ENCODE assay signal across 22 mouse cellular contexts in genomic region chr2:113820117-113820516, GRCm38 (mm10). TPM values are rescaled to one million over a fixed set of nuclear protein-coding genes. Genes with fewer than 3 reads are reported as not detected.
DNase-seq lines count a peak whose midpoint lies in the region; ATAC-seq lines count a peak whose summit lies in the region.
"Had no signal": no experiment of that assay in that cellular context is flagged by ENCODE, and none has a peak within 500 bp of the region (broad histone marks: within the 10 kb centered on the region; RNA-seq: fewer than 3 reads in every experiment).

No protein-coding gene starts in this region.

- peak; percentile 61 for ATAC-seq in granulocyte monocyte progenitor cell, adult 5-6 weeks (replicated peaks; ENCODE audit: poor library complexity, severe bottlenecking)
- 0 out of 2 replicates have a peak, but pooled peaks have one; percentile 45 for ATAC-seq in monocyte, adult 5-6 weeks (replicated peaks; ENCODE audit: insufficient number of reproducible peaks, low FRiP score, low TSS enrichment, poor library complexity, severe bottlenecking)
- ATAC-seq: forebrain, embryonic 15.5 days; hindbrain, postnatal 0 days; intestine, postnatal 0 days had no signal

- intact Hi-C loops in heart, postnatal 36 days (cut with DNase I) = loop anchor here (5.0 kb wide), 1 partner anchor 328 kb away; no protein-coding TSS in a partner anchor
- intact Hi-C loops in heart, postnatal 10 days (cut with DNase I) = loop anchor here (5.0 to 10.0 kb wide), 3 partner anchors 283 to 425 kb away; no protein-coding TSS in a partner anchor

- DNase-seq in heart, postnatal 36 days = peak; percentile 6 to 8
- DNase-seq in heart, postnatal 10 days = no peak
- peak; percentile 51 for DNase-seq in lung, postnatal 36 days
- no peak for DNase-seq in lung, postnatal 4 days
- DNase-seq in frontal cortex, postnatal 25 days (ENCODE audit: low spot score in 2 of 2) = no peak
- no peak for DNase-seq in yolk sac, embryonic 10.5 days (ENCODE audit: low spot score)
- DNase-seq: adrenal gland, postnatal 10 days; cerebellum, adult 9-11 months; gastrocnemius, adult 2 months; gastrocnemius, postnatal 36 days; kidney, adult 9 months; kidney, postnatal 10 days; layer of hippocampus, postnatal 36 days; lung, postnatal 10 days; thymus, postnatal 4 days had no signal

RNA-seq across cellular contexts. Expression of gene Scg5, which starts 8.8 kb away (rescaled TPM):
- total RNA-seq in heart, postnatal 36 days (2021) = not detected
- under 1 TPM in 1 of 2 experiments, not detected in 1; 0.22 TPM for total RNA-seq in heart, postnatal 10 days (2021)
- 2.8 TPM in 1 of 2 replicates, not detected in the other for total RNA-seq in granulocyte monocyte progenitor cell, adult 5-6 weeks (2014; fragmentation: Nextera tagmentation)
- total RNA-seq in granulocyte monocyte progenitor cell, adult 5-6 weeks (2017) = 0.52 TPM in 1 of 2 replicates, not detected in the other
- total RNA-seq in monocyte, adult 5-6 weeks (2017) = 3.2 TPM in 1 of 3 replicates, not detected in the others
- total RNA-seq: CH12.LX; ES-E14; gastrocnemius, adult 2 months; gastrocnemius, postnatal 36 days had no signal

RNA-seq across cellular contexts. Expression of gene Arhgap11a, which starts 28.3 kb away (rescaled TPM):
- total RNA-seq in heart, postnatal 36 days (2021) = 1 to 10 TPM; 2.0 to 2.5 TPM
- total RNA-seq in heart, postnatal 10 days (2021) = 10 to 100 TPM; 13.0 to 13.4 TPM
- total RNA-seq in granulocyte monocyte progenitor cell, adult 5-6 weeks (2014; fragmentation: Nextera tagmentation) = 38.8 and 47.1 TPM in 2 replicates
- 43.6 and 46.7 TPM in 2 replicates for total RNA-seq in granulocyte monocyte progenitor cell, adult 5-6 weeks (2017)
- 15.0 to 18.9 TPM (median 18.4 TPM) in 3 replicates for total RNA-seq in monocyte, adult 5-6 weeks (2017)

Comparison
In these comparisons a context has a peak if more than half of its experiments do, and no peak if none do; other contexts are left out.
1. DNase-seq: peak in heart, postnatal 36 days (2 of 2) and lung, postnatal 36 days (single experiment); none in heart, postnatal 10 days (0 of 2), lung, postnatal 4 days (0 of 2), frontal cortex, postnatal 25 days (0 of 2) and yolk sac, embryonic 10.5 days (single experiment).